Mouse (Mus musculus) E14TG2a.4 (cell line): ENCODE measurements around the gene Tacr3.

Source experiments
- H3K27me3 ChIP-seq: 2 replicates; pipeline ENCODE4 v1.6.1; 2014; ENCODE audit warnings: low read length, control low read depth; ENCODE audit not compliant: insufficient read depth
- H3K36me3 ChIP-seq: 2 replicates; pipeline ENCODE4 v1.6.1; 2014; ENCODE audit warnings: low read length, control low read depth; ENCODE audit not compliant: insufficient read depth
- H3K4me1 ChIP-seq: replicated peaks from 2 replicates; pipeline ENCODE4 v1.6.1; 2014; ENCODE audit warnings: low read depth, low read length, control low read depth
- H3K4me3 ChIP-seq: replicated peaks from 2 replicates; pipeline ENCODE4 v1.5.1; 2014; ENCODE audit warnings: mild to moderate bottlenecking, low read length
- H3K9me3 ChIP-seq: 2 replicates; pipeline ENCODE4 v1.6.1; 2014; ENCODE audit warnings: low read length, control low read depth
- CTCF ChIP-seq: conservative IDR thresholded peaks from 2 replicates; pipeline ENCODE4 v1.5.1; 2014; ENCODE audit warnings: low read length
- NANOG ChIP-seq: IDR thresholded peaks from 2 replicates; pipeline ENCODE4 v1.6.1; 2014; ENCODE audit warnings: borderline replicate concordance, low read length, mixed read lengths
- POU5F1 ChIP-seq: IDR thresholded peaks from 2 replicates; pipeline ENCODE4 v1.6.1; 2014; ENCODE audit warnings: low read length, borderline replicate concordance

Gene Tacr3

GRCm38 (mm10) chr3:134828875-134829530, at the start of gene Tacr3:
Gene Tacr3 (plus strand): TSS chr3:134829007.
- TF ChIP-seq POU5F1 = no peak
- TF ChIP-seq CTCF = no peak
- no peak for TF ChIP-seq NANOG
- Histone ChIP-seq H3K27me3 (peaks cover 17% of the 10 kb centered on the region), H3K36me3 (no peaks in the 10 kb centered on the region), H3K4me1 (peaks cover 12% of the 10 kb centered on the region), H3K9me3 (no peaks in the 10 kb centered on the region), H3K4me3 (peak within 1 kb of the TSS; percentile 75)

GRCm38 (mm10) chr3:134828492-134828874, 324 bp upstream of the Tacr3 start:
- peak overlapping the region; percentile 75 for H3K4me3 ChIP-seq
- peaks cover 17% of the 10 kb centered on the region for H3K27me3 ChIP-seq
- no peaks in the 10 kb centered on the region for H3K36me3 ChIP-seq
- TF ChIP-seq POU5F1 = no peak
- peaks cover 12% of the 10 kb centered on the region for H3K4me1 ChIP-seq
- H3K9me3 ChIP-seq = no peaks in the 10 kb centered on the region

GRCm38 (mm10) chr3:134829531-134829921, 719 bp downstream of the Tacr3 start:
- H3K27me3 ChIP-seq = peaks cover 17% of the 10 kb centered on the region
- peak overlapping the region; percentile 75 for H3K4me3 ChIP-seq
- H3K9me3 ChIP-seq = no peaks in the 10 kb centered on the region
- peaks cover 12% of the 10 kb centered on the region for H3K4me1 ChIP-seq
- TF ChIP-seq CTCF = no peak
- TF ChIP-seq NANOG = no peak
- no peak for TF ChIP-seq POU5F1
- H3K36me3 ChIP-seq = no peaks in the 10 kb centered on the region

- Histone ChIP-seq H3K27me3 (no peaks in the 10 kb centered on the region), H3K4me3 (no peak overlapping the region), H3K36me3 (no peaks in the 10 kb centered on the region), H3K4me1 (no peaks in the 10 kb centered on the region), H3K9me3 (no peaks in the 10 kb centered on the region)
- no peak for TF ChIP-seq POU5F1
- TF ChIP-seq CTCF = no peak
- TF ChIP-seq NANOG = no peak
Measured at GRCm38 (mm10) chr3:134851342-134851741, 22.5 kb downstream of the Tacr3 start.

GRCm38 (mm10) chr3:134877701-134878100, 48.9 kb downstream of the Tacr3 start:
- TF ChIP-seq POU5F1 = no peak
- no peak for TF ChIP-seq NANOG
- no peak for TF ChIP-seq CTCF
- peaks cover 5% of the 10 kb centered on the region for H3K9me3 ChIP-seq
- H3K4me3 ChIP-seq = no peak overlapping the region
- no peaks in the 10 kb centered on the region for H3K36me3 ChIP-seq
- no peaks in the 10 kb centered on the region for H3K4me1 ChIP-seq
- no peaks in the 10 kb centered on the region for H3K27me3 ChIP-seq

GRCm38 (mm10) chr3:134895831-134896230, 67.0 kb downstream of the Tacr3 start:
- H3K9me3 ChIP-seq = peaks cover 5% of the 10 kb centered on the region; the same call in 1 of the 2 replicates
- TF ChIP-seq CTCF (no peak), POU5F1 (no peak), NANOG (no peak)
- no peak overlapping the region for H3K4me3 ChIP-seq
- no peaks in the 10 kb centered on the region for H3K36me3 ChIP-seq
- no peaks in the 10 kb centered on the region for H3K4me1 ChIP-seq
- no peaks in the 10 kb centered on the region for H3K27me3 ChIP-seq

- H3K4me3 ChIP-seq = no peak overlapping the region
- no peak for TF ChIP-seq NANOG
- no peaks in the 10 kb centered on the region for H3K27me3 ChIP-seq
- H3K4me1 ChIP-seq = no peaks in the 10 kb centered on the region
- no peaks in the 10 kb centered on the region for H3K9me3 ChIP-seq
- H3K36me3 ChIP-seq = no peaks in the 10 kb centered on the region
Measured at GRCm38 (mm10) chr3:134908890-134909289, 80.1 kb downstream of the Tacr3 start.

- no peaks in the 10 kb centered on the region for H3K36me3 ChIP-seq
- H3K27me3 ChIP-seq = no peaks in the 10 kb centered on the region
- no peak overlapping the region for H3K4me3 ChIP-seq
- TF ChIP-seq NANOG (no peak), CTCF (no peak), POU5F1 (no peak)
- H3K9me3 ChIP-seq = no peaks in the 10 kb centered on the region
- H3K4me1 ChIP-seq = no peaks in the 10 kb centered on the region
Measured at GRCm38 (mm10) chr3:134934703-134935102, 105.9 kb downstream of the Tacr3 start.

- TF ChIP-seq CTCF (no peak), POU5F1 (no peak), NANOG (no peak)
- H3K9me3 ChIP-seq = no peaks in the 10 kb centered on the region
- H3K4me1 ChIP-seq = no peaks in the 10 kb centered on the region
- H3K4me3 ChIP-seq = no peak overlapping the region
- no peaks in the 10 kb centered on the region for H3K36me3 ChIP-seq
- no peaks in the 10 kb centered on the region for H3K27me3 ChIP-seq
Measured at GRCm38 (mm10) chr3:134935461-134935860, 106.7 kb downstream of the Tacr3 start.
